Mouse (Mus musculus) neutrophil, adult 65 days (primary cell): Measurements from ENCODE around the gene Mcm5. TPM values are rescaled to one million over a fixed set of nuclear protein-coding genes. Genes with fewer than 3 reads are reported as not detected.

Source experiments
- total RNA-seq: library from RNA; stranded (reverse); gene quantifications from 2 replicates; pipeline ENCODE4 v1.2.4, GENCODE M21; 2023

The Mcm5 gene
- 100 and 125 TPM in 2 replicates for total RNA-seq

DNA sequence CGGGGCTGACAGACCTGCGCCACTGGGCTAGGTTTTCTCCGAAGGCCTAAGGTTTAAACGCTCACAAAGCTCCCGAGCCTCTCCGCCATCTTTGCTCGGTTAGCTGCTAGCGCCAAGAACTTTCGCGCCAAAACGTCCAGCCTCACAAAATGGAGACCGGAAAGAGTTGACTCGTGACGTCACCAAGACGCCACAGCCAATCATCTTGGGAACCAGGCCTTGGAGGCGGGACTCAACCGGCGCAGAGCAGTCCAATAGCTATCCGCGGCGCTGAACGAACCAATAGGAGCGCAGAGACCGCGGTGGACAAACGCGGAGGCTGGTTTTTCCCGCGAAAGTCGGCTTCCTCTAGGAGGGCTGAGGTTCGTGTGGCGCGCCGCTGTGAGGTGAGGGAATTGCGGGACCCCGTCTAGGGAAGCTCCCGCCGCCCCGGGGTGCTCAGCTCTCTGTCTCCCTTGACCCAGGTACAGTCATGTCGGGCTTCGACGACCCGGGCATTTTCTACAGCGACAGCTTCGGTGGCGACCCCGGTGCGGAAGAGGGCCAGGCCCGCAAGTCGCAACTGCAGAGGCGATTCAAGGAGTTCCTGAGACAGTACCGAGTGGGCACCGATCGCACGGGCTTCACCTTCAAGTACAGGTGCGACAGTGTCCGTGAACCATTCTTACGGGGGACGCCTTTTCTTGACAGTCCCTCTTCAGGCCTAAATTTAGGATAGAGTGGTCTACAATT, at the start of gene Mcm5:
Gene Mcm5 (plus strand): TSS at position 334 of the 732 bp plus-strand sequence.

DNA sequence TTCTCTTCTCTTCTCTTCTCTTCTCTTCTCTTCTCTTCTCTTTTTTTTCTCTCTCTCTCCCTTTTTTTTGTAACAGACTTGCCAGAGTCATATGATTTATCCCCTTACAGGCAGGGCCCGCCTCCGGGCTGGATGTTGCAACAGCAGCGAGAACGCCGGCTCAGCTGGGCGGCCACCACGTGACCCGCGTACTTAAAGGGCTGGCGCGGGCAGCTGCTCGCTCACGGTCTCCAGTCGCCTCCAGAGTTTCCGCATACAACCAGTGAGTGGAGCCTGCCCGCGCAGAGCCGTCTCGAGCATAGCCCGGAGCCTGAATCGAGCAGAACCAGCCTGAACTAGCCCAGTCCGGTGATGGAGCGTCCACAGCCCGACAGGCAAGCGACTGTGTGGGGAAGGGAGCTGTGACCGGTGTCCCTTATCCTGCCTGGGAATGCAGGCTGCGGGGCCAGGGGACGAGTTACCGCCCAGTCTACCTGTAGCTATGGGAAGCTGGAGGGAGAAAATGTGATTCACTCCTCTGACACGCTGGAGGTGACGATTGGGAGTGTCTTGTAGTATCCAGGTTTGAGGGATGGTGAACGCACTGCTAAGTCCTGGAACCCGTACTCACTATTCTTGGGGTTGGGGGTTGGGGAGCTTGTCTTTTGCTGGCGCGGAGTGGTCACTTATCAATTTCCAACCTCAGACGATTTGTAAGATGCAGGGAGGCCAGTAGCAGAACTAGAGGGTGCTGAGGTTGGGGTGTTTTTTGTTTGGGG, 15.8 kb upstream of the Mcm5 start, which contains the start of gene Hmox1:
Gene Hmox1 (plus strand): TSS at position 223 of the 758 bp plus-strand sequence.

Other genes starting within 250 kb of the Mcm5 start
- not detected in 2 replicates for gene Isx, start 236.4 kb upstream of the Mcm5 start, total RNA-seq
- 12.9 and 17.9 TPM in 2 replicates for gene Hmgxb4, start 116.2 kb upstream of the Mcm5 start, total RNA-seq
- 55.0 and 73.2 TPM in 2 replicates for gene Tom1, start 75.9 kb upstream of the Mcm5 start, total RNA-seq
- gene Hmox1, start 15.9 kb upstream of the Mcm5 start, total RNA-seq, result 46.9 and 50.3 TPM in 2 replicates
- gene Rasd2, start 104.4 kb downstream of the Mcm5 start, total RNA-seq, result not detected in 2 replicates